In genomic region chr9:21002627-21003551, GRCm38 (mm10) we compare ENCODE assay signal across 7 mouse cellular contexts. TPM values are rescaled to one million over a fixed set of nuclear protein-coding genes. Genes with fewer than 3 reads are reported as not detected.
DNase-seq lines count a peak whose midpoint lies in the region; ATAC-seq lines count a peak whose summit lies in the region.

Mrpl4 (plus strand) TSS chr9:21002738.

- H3K27ac ChIP-seq in intestine, embryonic 16.5 days (ENCODE audit: low read length), result peak within 1 kb of the TSS; percentile 88
- peak within 1 kb of the TSS; percentile 25; the same call in 1 of the 2 replicates for H3K27ac ChIP-seq in midbrain, embryonic 11.5 days (ENCODE audit: low read depth, low read length)

- peak within 1 kb of the TSS; percentile 87 for H3K9ac ChIP-seq in intestine, embryonic 16.5 days (ENCODE audit: low read depth, low read length)
- peak within 1 kb of the TSS; percentile 88 for H3K9ac ChIP-seq in midbrain, embryonic 11.5 days (ENCODE audit: low read length)

- peak; percentile 84 for ATAC-seq in intestine, embryonic 16.5 days
- peak; percentile 90 for ATAC-seq in midbrain, embryonic 11.5 days (ENCODE audit: low FRiP score)

- H3K36me3 ChIP-seq in intestine, embryonic 16.5 days (ENCODE audit: control insufficient read depth, insufficient read depth, low read length), result peaks cover 12% of the 10 kb centered on the region
- peaks cover 4% of the 10 kb centered on the region; the same call in 1 of the 2 replicates for H3K36me3 ChIP-seq in midbrain, embryonic 11.5 days (ENCODE audit: control insufficient read depth, insufficient read depth, low read length)

- peaks cover 2% of the 10 kb centered on the region; the same call in 1 of the 2 replicates for H3K4me1 ChIP-seq in intestine, embryonic 16.5 days (ENCODE audit: control insufficient read depth, insufficient read depth, low read length)
- H3K4me1 ChIP-seq in midbrain, embryonic 11.5 days (ENCODE audit: control insufficient read depth, insufficient read depth, low read length), result no peaks in the 10 kb centered on the region

- H3K27me3 ChIP-seq in intestine, embryonic 16.5 days (replicated peaks; ENCODE audit: control insufficient read depth, insufficient read depth, low read length), result no peaks in the 10 kb centered on the region
- H3K27me3 ChIP-seq in midbrain, embryonic 11.5 days (ENCODE audit: control insufficient read depth, insufficient read depth, low read length), result no peaks in the 10 kb centered on the region

- H3K9me3 ChIP-seq in intestine, embryonic 16.5 days (ENCODE audit: control insufficient read depth, low read length), result no peaks in the 10 kb centered on the region
- H3K9me3 ChIP-seq in midbrain, embryonic 11.5 days (ENCODE audit: control insufficient read depth, low read length), result no peaks in the 10 kb centered on the region

- WGBS in intestine, embryonic 16.5 days, result under 1% methylated on average over 72 of the region's 72 CpGs
- WGBS in midbrain, embryonic 11.5 days, result under 1% methylated on average over 72 of the region's 72 CpGs

- H3K4me3 ChIP-seq in intestine, embryonic 16.5 days (ENCODE audit: low read length), result peak within 1 kb of the TSS; percentile 80
- peak within 1 kb of the TSS; percentile 84 for H3K4me3 ChIP-seq in midbrain, embryonic 11.5 days (ENCODE audit: low read depth, low read length)

- intact Hi-C loops in left cerebral cortex, postnatal 36 days (cut with DNase I), result loop anchor here (2.0 kb wide), 1 partner anchor 50 kb away; no protein-coding TSS in a partner anchor

- DNase-seq in adrenal gland, adult 2 months, result peak; percentile 91
- DNase-seq in embryo, embryonic 11.5 days (ENCODE audit: low read depth, low spot score), result peak; percentile 83
- peak; percentile 74 to 85 for DNase-seq in gastrocnemius, postnatal 4 days (ENCODE audit: low spot score in 2 of 2)
- peak; percentile 92 to 94 for DNase-seq in left cerebral cortex, postnatal 36 days (ENCODE audit: low spot score in 2 of 2)
- peak; percentile 99 for DNase-seq in midbrain, embryonic 11.5 days (ENCODE audit: low spot score, missing footprints)
- DNase-seq in skeletal muscle tissue, adult 2 months (ENCODE audit: low read depth, low spot score), result peak; percentile 83

- H3K4me2 ChIP-seq in intestine, embryonic 16.5 days (ENCODE audit: low read depth, low read length), result peak within 1 kb of the TSS; percentile 86
- peak within 1 kb of the TSS; percentile 85 for H3K4me2 ChIP-seq in midbrain, embryonic 11.5 days

RNA-seq across cellular contexts. Expression of gene Mrpl4, which starts in this region (rescaled TPM):
- total RNA-seq in adrenal gland, adult 2 months (2021), result 100 to 1,000 TPM; 120 to 130 TPM
- polyA plus RNA-seq in adrenal gland, adult 2 months (2012; rRNA removed), result 245 and 270 TPM in 2 replicates
- 10 to 100 TPM; 42.7 to 49.2 TPM for total RNA-seq in gastrocnemius, postnatal 4 days (2021)
- 165 and 181 TPM in 2 replicates for polyA plus RNA-seq in intestine, embryonic 16.5 days (2015; fragmentation: Nextera tagmentation; extraction: Ambion mirVana)
- total RNA-seq in left cerebral cortex, postnatal 36 days (2021), result 10 to 100 TPM; 59.6 to 62.5 TPM
- 120 and 121 TPM in 2 replicates for polyA plus RNA-seq in midbrain, embryonic 11.5 days (2014; fragmentation: Nextera tagmentation; extraction: Ambion mirVana)

Comparison
In these comparisons a context has a peak if more than half of its experiments do, and no peak if none do; other contexts are left out.
1. Peak in every context shown above with its lines: DNase-seq, ATAC-seq, H3K4me3 ChIP-seq and H3K27ac ChIP-seq.